Mouse (Mus musculus): ENCODE results near the gene Zfp967.
"Not testable (repeated sequence)": the region's sequence is repeated elsewhere in the genome, so short reads cannot be mapped to it uniquely, and the experiment has no call there.

The Zfp967 gene

GRCm38 (mm10) chr2:176520756-176521155 is at the start of gene Zfp967:
Gene Zfp967 (plus strand): TSS chr2:176521056.
- in situ Hi-C loops (cut with MboI; ENCODE audit: unreplicated experiment in 2 of 2), result not testable (repeated sequence)

DNA sequence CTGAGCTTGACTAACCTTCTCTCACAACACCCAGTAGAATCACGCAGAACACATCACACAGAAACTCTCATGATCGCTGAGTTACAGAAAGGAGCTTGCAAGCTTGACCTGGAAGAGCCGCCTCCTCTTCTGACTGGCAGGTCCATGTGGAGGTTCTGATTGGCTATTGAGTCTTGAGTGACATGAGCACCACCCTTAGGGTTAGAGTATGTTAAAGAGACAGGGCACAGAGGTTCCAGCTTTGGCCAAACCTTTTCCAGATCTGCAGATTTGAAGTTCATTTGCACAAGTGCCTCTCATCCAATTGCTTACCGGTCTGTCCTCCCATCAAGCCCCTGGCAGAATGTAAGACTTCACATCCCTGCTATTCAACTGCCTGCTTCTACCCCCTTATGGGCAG is 34.2 kb upstream of the Zfp967 start, which contains the start of gene Gm14434:
Gm14434 (minus strand) TSS at position 101 of the 400 bp plus-strand sequence.
- in situ Hi-C loops (cut with MboI; ENCODE audit: unreplicated experiment in 2 of 2), result not testable (repeated sequence)

All from v-Abl transformed pro-B cells (cell line).